Mouse (Mus musculus) left cerebral cortex, adult 11 months (tissue): ENCODE results near the gene Clec2l.

ENCODE experiments used
- DNase-seq: peaks from one replicate; pipeline ENCODE4 v3.0.0; 2022; ENCODE audit warnings: low spot score

Gene Clec2l

GRCm38 (mm10) chr6:38662714-38663615 lies at the start of gene Clec2l:
Clec2l (plus strand) TSS chr6:38663069.
- peak; percentile 25 for DNase-seq

- DNase-seq, result no peak
Observed at GRCm38 (mm10) chr6:38622406-38622805, 40.5 kb upstream of the Clec2l start.

- no peak for DNase-seq
Observed at GRCm38 (mm10) chr6:38623457-38623856, 39.4 kb upstream of the Clec2l start.

GRCm38 (mm10) chr6:38624439-38624838 lies 38.4 kb upstream of the Clec2l start:
- no peak for DNase-seq

- DNase-seq, result no peak
Observed at GRCm38 (mm10) chr6:38626086-38626485, 36.8 kb upstream of the Clec2l start.

GRCm38 (mm10) chr6:38627081-38627480 lies 35.8 kb upstream of the Clec2l start:
- no peak for DNase-seq

GRCm38 (mm10) chr6:38627486-38627885 lies 35.4 kb upstream of the Clec2l start:
- no peak for DNase-seq

GRCm38 (mm10) chr6:38629556-38629955 lies 33.3 kb upstream of the Clec2l start:
- DNase-seq, result no peak

GRCm38 (mm10) chr6:38632826-38633225 lies 30.0 kb upstream of the Clec2l start:
- DNase-seq, result no peak

- DNase-seq, result no peak
Observed at GRCm38 (mm10) chr6:38634461-38634860, 28.4 kb upstream of the Clec2l start.

GRCm38 (mm10) chr6:38635941-38636851 lies 26.7 kb upstream of the Clec2l start:
- no peak for DNase-seq

- DNase-seq, result no peak
Observed at GRCm38 (mm10) chr6:38636852-38637618, 25.8 kb upstream of the Clec2l start, which contains the start of gene Klrg2. Klrg2 (minus strand) TSS chr6:38637242.

- DNase-seq, result no peak
Observed at GRCm38 (mm10) chr6:38640401-38640800, 22.5 kb upstream of the Clec2l start.

GRCm38 (mm10) chr6:38641228-38641627 lies 21.6 kb upstream of the Clec2l start:
- DNase-seq, result no peak

GRCm38 (mm10) chr6:38641645-38642044 lies 21.2 kb upstream of the Clec2l start:
- DNase-seq, result no peak

GRCm38 (mm10) chr6:38642593-38642992 lies 20.3 kb upstream of the Clec2l start:
- DNase-seq, result no peak

GRCm38 (mm10) chr6:38643039-38643438 lies 19.8 kb upstream of the Clec2l start:
- DNase-seq, result no peak

- no peak for DNase-seq
Observed at GRCm38 (mm10) chr6:38649545-38649944, 13.3 kb upstream of the Clec2l start.

GRCm38 (mm10) chr6:38650263-38650937 lies 12.5 kb upstream of the Clec2l start:
- peak; percentile 63 for DNase-seq

GRCm38 (mm10) chr6:38661626-38662025 lies 1.2 kb upstream of the Clec2l start:
- DNase-seq, result no peak

- no peak for DNase-seq
Observed at GRCm38 (mm10) chr6:38669580-38669979, 6.7 kb downstream of the Clec2l start.
